Mouse (Mus musculus) erythroblast, adult 5-6 weeks (primary cell): ENCODE measurements around the gene 4931440F15Rik. TPM values are rescaled to one million over a fixed set of nuclear protein-coding genes. Genes with fewer than 3 reads are reported as not detected.

Experiments used
- ATAC-seq: replicated peaks from 2 replicates; pipeline ENCODE4 v1.8.0; 2016; ENCODE audit warnings: moderate number of reproducible peaks, mild to moderate bottlenecking, moderate TSS enrichment, inconsistent platforms; ENCODE audit not compliant: poor library complexity, low FRiP score, severe bottlenecking
- total RNA-seq, 2 experiments: library from RNA; stranded (forward) in 1 of 2; stranded (reverse) in 1 of 2; fragments of 150-400 nt in 1 of 2; fragments of 200-764, 138-1000 nt in 1 of 2; gene quantifications; 2 replicates each; pipeline versions ENCODE4 v1.2.3 to v1.2.4; 2015 to 2017; ENCODE audit warnings: low replicate concordance in 2 of 2

The 4931440F15Rik gene
- total RNA-seq, 2 experiments from 2014 or later = not detected

- no peak for ATAC-seq
Measured at GRCm38 (mm10) chr11:29808173-29808980, 17.1 kb downstream of the 4931440F15Rik start.

GRCm38 (mm10) chr11:29807325-29807724 is 18.1 kb downstream of the 4931440F15Rik start:
- ATAC-seq = no peak

GRCm38 (mm10) chr11:29801432-29802427 is 23.7 kb downstream of the 4931440F15Rik start:
- ATAC-seq = no peak

- no peak for ATAC-seq
Measured at GRCm38 (mm10) chr11:29799839-29800238, 25.6 kb downstream of the 4931440F15Rik start.

- no peak for ATAC-seq
Measured at GRCm38 (mm10) chr11:29795106-29795505, 30.4 kb downstream of the 4931440F15Rik start.

- no peak for ATAC-seq
Measured at GRCm38 (mm10) chr11:29794475-29794874, 31.0 kb downstream of the 4931440F15Rik start.

GRCm38 (mm10) chr11:29790796-29791195 is 34.7 kb downstream of the 4931440F15Rik start:
- no peak for ATAC-seq

- ATAC-seq = no peak
Measured at GRCm38 (mm10) chr11:29788921-29789638, 36.4 kb downstream of the 4931440F15Rik start.

GRCm38 (mm10) chr11:29788499-29788898 is 37.0 kb downstream of the 4931440F15Rik start:
- no peak for ATAC-seq

GRCm38 (mm10) chr11:29787473-29787872 is 38.0 kb downstream of the 4931440F15Rik start:
- peak; percentile 64; the same call in 1 of the 2 replicates for ATAC-seq

GRCm38 (mm10) chr11:29786583-29787219 is 38.8 kb downstream of the 4931440F15Rik start:
- no peak for ATAC-seq

- no peak for ATAC-seq
Measured at GRCm38 (mm10) chr11:29779409-29780026, 46.0 kb downstream of the 4931440F15Rik start.

GRCm38 (mm10) chr11:29778936-29779335 is 46.5 kb downstream of the 4931440F15Rik start:
- no peak for ATAC-seq

GRCm38 (mm10) chr11:29777964-29778363 is 47.5 kb downstream of the 4931440F15Rik start:
- ATAC-seq = no peak

GRCm38 (mm10) chr11:29774760-29775159 is 50.7 kb downstream of the 4931440F15Rik start:
- ATAC-seq = no peak

GRCm38 (mm10) chr11:29774296-29774695 is 51.2 kb downstream of the 4931440F15Rik start:
- ATAC-seq = no peak
